Mouse (Mus musculus) subcutaneous adipose tissue, adult 2 months (tissue): ENCODE results near the gene Mcf2l. TPM values are rescaled to one million over a fixed set of nuclear protein-coding genes. Genes with fewer than 3 reads are reported as not detected.

ENCODE experiments used
- polyA plus RNA-seq: library from polyadenylated mRNA; depleted of rRNA; stranded (reverse); fragments of >200 nt; gene quantifications from 2 replicates; pipeline ENCODE4 v1.2.3, GENCODE M21; 2012; ENCODE audit warnings: low replicate concordance; rRNA removed

The Mcf2l gene
- polyA plus RNA-seq = 13.2 and 52.1 TPM in 2 replicates

DNA sequence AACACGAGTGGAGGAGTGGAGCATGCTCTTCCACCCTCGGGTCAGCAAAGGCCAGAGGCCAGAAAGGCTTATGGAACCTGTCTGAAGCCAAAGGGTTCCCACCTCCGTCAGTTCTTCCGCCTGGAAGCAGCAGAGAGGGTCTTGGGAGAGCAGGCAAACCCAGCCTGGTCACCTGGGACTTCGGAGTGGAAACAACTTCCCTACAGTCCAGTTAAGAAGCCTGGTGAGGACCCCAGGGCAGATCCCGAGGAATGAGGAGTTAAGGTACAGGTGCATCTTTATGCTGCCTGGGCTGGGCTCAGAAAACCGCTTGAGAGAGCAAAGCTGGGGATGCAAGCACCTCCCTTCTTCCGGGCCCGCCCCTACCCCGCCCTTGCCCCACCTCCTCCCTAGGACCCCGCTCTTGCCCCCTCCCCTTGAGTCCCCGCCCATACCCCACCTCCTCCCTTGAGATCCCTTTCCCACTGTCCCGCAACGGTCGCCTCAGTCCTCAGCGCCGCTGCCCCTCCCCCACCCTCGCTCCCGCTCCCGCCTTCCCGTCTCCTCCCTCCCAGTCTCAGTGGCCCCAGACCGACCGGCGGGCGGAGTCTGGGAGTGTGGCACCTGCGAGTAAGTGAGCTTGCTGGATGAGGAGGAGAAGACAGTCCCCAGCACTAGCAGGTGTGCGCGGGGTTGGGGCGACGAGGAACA, at the start of gene Mcf2l:
Mcf2l (plus strand) TSS at position 450 of the 690 bp plus-strand sequence.

GRCm38 (mm10) chr8:13025487-13026224, 152.1 kb downstream of the Mcf2l start, which contains the start of gene F7:
TSS of gene F7 (plus strand) at chr8:13026034.

DNA sequence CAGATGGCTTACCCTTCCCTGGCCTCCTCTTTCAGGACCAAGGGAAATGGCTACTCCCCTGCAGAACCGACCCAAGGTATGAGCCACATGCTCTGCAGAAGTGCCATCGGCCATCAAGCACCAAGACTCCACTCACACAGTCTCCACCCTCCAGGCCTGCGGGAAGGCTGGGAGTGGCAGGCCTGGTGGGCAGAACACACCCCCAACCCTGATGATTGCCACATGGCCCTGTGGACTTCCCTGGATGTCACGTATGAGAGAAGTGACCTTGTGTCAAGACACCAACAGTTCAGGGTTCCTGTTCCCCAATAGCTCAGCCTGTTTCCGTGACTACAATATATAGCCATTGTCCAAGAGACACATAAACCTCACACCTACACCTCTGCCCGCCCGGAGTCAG, 163.4 kb downstream of the Mcf2l start, which contains the start of gene F10:
F10 (plus strand) TSS at position 294 of the 400 bp plus-strand sequence.

DNA sequence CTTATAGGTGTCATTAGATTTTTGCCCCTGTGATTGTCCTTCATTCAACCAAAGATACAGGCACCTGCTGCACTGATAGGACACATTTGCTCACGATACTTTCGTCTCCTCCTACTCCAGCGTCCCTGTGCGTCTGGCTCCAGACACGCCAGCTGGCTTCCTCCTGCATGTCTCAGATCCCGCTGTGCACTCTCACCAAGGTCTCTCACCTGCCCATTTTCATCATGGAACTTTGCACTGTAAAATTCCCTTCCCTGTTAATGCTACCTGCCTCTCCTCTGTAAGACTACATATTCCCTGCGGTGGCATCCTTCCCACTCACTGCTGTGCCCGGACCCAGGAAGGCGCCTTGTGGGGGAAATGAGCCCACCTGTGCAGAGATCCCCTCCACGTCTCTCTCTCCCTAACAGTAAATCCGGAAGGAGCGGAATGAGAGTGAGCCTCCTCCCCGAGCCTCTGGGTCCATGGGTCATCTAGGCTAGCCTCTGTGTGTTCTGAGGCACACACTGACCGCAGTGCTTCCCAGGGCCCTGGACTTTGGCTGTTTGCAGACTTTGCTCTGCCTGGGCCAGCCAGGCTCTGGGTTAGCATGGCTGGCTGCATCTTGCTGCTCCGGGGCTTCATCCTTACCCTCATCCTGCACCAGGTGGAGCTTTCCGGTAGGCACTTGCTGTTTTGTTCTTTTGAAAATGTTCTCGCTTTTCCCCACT, 187.0 kb downstream of the Mcf2l start, which contains the start of gene Proz:
Proz (plus strand) TSS at position 474 of the 710 bp plus-strand sequence.

Other genes starting within 250 kb of the Mcf2l start
- 35.3 and 63.9 TPM in 2 replicates for gene Tubgcp3, start 201.6 kb upstream of the Mcf2l start, polyA plus RNA-seq
- gene Atp11a, start 116.8 kb upstream of the Mcf2l start, polyA plus RNA-seq = 49.0 and 133 TPM in 2 replicates
- 0.23 and 1.7 TPM in 2 replicates for gene F7, start 152.2 kb downstream of the Mcf2l start, polyA plus RNA-seq
- gene F10, start 163.5 kb downstream of the Mcf2l start, polyA plus RNA-seq = 0.73 and 2.3 TPM in 2 replicates
- 0.04 and 0.14 TPM in 2 replicates for gene Proz, start 187.1 kb downstream of the Mcf2l start, polyA plus RNA-seq
- gene Pcid2, start 231.7 kb downstream of the Mcf2l start, polyA plus RNA-seq = 23.3 and 28.9 TPM in 2 replicates
- 48.4 and 62.7 TPM in 2 replicates for gene Cul4a, start 231.8 kb downstream of the Mcf2l start, polyA plus RNA-seq